Mouse (Mus musculus): ENCODE measurements around the gene Hoxd9. TPM values are rescaled to one million over a fixed set of nuclear protein-coding genes. Genes with fewer than 3 reads are reported as not detected.

Hoxd9 gene
- polyA plus RNA-seq (2014; fragmentation: Nextera tagmentation; extraction: Ambion mirVana), result 0.22 and 0.41 TPM in 2 replicates

DNA sequence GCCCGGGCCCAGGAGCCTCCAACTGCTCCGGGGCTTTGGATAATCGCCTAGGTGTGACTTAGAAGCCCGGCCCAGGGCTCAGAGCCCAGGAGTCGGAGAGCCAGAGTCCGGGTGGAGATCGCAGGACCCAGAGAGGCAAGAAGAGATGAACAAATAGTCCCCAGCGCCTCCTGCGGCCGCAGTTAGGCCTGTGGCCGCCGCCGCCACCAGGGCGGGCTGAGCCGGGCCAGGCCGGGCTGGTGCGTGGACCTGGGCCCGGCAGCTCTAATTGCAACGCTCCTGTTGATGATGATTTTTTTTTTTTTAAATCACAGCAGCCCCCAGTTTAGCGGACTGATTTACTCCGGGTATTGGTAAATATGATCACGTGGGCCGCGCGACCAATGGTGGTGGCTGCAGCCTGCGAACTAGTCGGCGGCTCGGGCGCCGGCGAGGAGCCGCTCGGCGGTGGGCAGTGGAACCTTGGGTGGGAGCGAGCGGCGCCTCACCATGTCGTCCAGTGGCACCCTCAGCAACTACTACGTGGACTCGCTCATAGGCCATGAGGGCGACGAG, at the start of gene Hoxd9:
Hoxd9 (plus strand) TSS at position 161 of the 555 bp plus-strand sequence.
- 1% methylated on average over 43 of the region's 43 CpGs for WGBS
- Histone ChIP-seq H3K36me3 (ENCODE audit: control insufficient read depth, insufficient read depth, low read length) (no peaks in the 10 kb centered on the region), H3K4me2 (replicated peaks; ENCODE audit: low read depth, low read length) (peak within 1 kb of the TSS; percentile 28), H3K9me3 (ENCODE audit: control insufficient read depth, low read depth, low read length) (no peaks in the 10 kb centered on the region), H3K27ac (ENCODE audit: low read length) (no peak within 1 kb of the TSS), H3K4me3 (ENCODE audit: low read depth, low read length) (peak within 1 kb of the TSS; percentile 19), H3K9ac (replicated peaks; ENCODE audit: low read depth, low read length) (no peak within 1 kb of the TSS), H3K27me3 (ENCODE audit: control insufficient read depth, insufficient read depth, low read length) (peaks cover 64% of the 10 kb centered on the region), H3K4me1 (ENCODE audit: control insufficient read depth, insufficient read depth, low read length) (no peaks in the 10 kb centered on the region)
- no peak for ATAC-seq (ENCODE audit: insufficient number of reproducible peaks, insufficient read depth, low FRiP score, low read depth)

DNA sequence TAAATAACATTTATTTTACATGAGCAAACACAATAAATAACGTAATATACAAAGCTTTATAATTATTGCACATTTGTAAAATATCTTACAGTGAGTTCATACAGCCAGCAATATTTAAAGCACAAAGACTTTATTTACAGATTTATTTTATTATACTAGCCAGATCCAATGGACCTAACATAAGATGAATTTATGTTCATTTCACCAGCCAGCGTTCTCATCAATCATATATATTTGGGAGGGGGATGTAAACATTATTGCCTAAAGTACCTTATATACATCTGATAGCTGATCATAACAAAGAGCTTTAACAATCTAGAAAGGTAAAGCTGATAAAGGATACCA, 44.6 kb upstream of the Hoxd9 start:
- Histone ChIP-seq H3K9me3 (ENCODE audit: control insufficient read depth, low read depth, low read length) (no peaks in the 10 kb centered on the region), H3K4me3 (ENCODE audit: low read depth, low read length) (no peak overlapping the region), H3K27me3 (ENCODE audit: control insufficient read depth, insufficient read depth, low read length) (peaks cover 58% of the 10 kb centered on the region), H3K4me2 (replicated peaks; ENCODE audit: low read depth, low read length) (no peak overlapping the region), H3K27ac (ENCODE audit: low read length) (no peak overlapping the region), H3K4me1 (ENCODE audit: control insufficient read depth, insufficient read depth, low read length) (peaks cover 3% of the 10 kb centered on the region; the same call in 1 of the 2 replicates), H3K36me3 (ENCODE audit: control insufficient read depth, insufficient read depth, low read length) (no peaks in the 10 kb centered on the region), H3K9ac (replicated peaks; ENCODE audit: low read depth, low read length) (no peak overlapping the region)
- WGBS, result 38% methylated on average over 2 of the region's 2 CpGs
- ATAC-seq (ENCODE audit: insufficient number of reproducible peaks, insufficient read depth, low FRiP score, low read depth), result no peak

DNA sequence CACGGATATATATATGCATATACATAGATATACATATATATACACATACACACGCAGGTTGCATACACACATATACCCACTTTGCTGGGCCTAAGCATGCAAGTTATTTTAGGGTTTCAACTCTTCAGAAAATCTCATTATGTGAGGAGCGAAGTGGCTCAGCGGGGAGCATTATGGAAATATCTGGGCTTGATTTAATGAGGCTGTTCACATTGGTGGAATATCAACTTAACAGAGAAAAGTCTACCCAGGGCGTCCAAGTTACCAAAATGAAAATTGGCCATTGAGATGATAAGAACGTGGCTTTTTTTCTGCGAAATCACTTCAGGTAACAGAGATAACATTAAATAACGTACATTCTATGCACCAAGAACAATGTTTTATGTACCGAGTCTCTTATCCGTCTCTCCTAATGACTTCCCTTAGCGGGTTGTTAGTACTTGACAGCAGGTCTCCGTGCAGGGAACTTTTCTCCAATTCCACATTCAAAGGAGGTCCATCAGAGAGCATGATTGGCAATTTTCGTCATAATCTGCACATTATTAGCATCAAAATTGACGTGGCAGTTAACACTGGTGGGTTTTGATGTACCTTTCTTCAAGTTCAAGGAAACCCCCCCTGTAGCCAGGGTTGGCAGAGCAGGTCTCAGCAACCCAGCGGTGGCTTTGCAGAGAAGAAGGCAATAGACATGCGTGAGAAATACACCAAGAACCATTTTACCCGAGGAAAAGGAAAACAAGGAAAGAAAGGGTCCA, 43.6 kb upstream of the Hoxd9 start:
- no peaks in the 10 kb centered on the region for H3K9me3 ChIP-seq (ENCODE audit: control insufficient read depth, low read depth, low read length)
- no peaks in the 10 kb centered on the region for H3K36me3 ChIP-seq (ENCODE audit: control insufficient read depth, insufficient read depth, low read length)
- no peak for ATAC-seq (ENCODE audit: insufficient number of reproducible peaks, insufficient read depth, low FRiP score, low read depth)
- peaks cover 3% of the 10 kb centered on the region; the same call in 1 of the 2 replicates for H3K4me1 ChIP-seq (ENCODE audit: control insufficient read depth, insufficient read depth, low read length)
- H3K27ac ChIP-seq (ENCODE audit: low read length), result no peak overlapping the region
- H3K27me3 ChIP-seq (ENCODE audit: control insufficient read depth, insufficient read depth, low read length), result peaks cover 58% of the 10 kb centered on the region
- H3K4me2 ChIP-seq (replicated peaks; ENCODE audit: low read depth, low read length), result no peak overlapping the region
- H3K4me3 ChIP-seq (ENCODE audit: low read depth, low read length), result no peak overlapping the region
- no peak overlapping the region for H3K9ac ChIP-seq (replicated peaks; ENCODE audit: low read depth, low read length)
- 11% methylated on average over 17 of the region's 17 CpGs for WGBS

DNA sequence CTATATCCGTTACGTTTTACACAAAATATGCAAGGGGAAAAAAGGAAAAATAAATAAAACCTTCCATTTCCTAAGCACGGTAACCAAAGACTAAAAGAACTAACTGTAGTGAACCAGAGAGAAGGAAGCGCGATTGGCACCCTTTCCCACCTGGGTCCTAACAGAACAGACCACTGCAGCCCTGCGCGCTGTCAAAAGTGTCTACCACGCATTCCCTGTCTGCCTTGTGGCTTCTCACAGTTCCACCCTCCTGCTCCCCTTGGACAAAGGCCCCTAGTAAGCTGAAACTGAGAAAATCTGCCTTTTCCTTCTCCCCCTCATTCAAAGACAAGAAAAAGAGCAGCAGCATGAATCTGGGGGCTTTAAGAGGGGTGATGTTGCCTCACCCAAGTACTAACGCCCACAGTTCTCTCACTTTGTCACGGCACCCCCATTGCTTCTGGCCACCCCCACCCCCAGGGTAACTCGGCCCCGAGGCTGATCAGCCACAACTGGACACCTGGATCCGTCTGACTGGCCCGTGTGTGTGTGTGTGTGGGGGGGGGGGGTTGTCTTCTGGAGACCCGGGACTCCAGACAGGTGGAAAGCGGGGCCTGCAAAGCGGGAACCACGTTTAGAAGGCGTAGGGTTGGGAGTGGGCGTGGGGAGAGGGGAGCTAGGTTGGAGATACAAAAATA, 42.6 kb upstream of the Hoxd9 start:
- Histone ChIP-seq H3K9me3 (ENCODE audit: control insufficient read depth, low read depth, low read length) (no peaks in the 10 kb centered on the region), H3K27ac (ENCODE audit: low read length) (no peak overlapping the region), H3K9ac (replicated peaks; ENCODE audit: low read depth, low read length) (no peak overlapping the region), H3K4me2 (replicated peaks; ENCODE audit: low read depth, low read length) (no peak overlapping the region), H3K27me3 (ENCODE audit: control insufficient read depth, insufficient read depth, low read length) (peaks cover 59% of the 10 kb centered on the region), H3K4me3 (ENCODE audit: low read depth, low read length) (no peak overlapping the region), H3K36me3 (ENCODE audit: control insufficient read depth, insufficient read depth, low read length) (no peaks in the 10 kb centered on the region), H3K4me1 (ENCODE audit: control insufficient read depth, insufficient read depth, low read length) (peaks cover 3% of the 10 kb centered on the region; the same call in 1 of the 2 replicates)
- 5% methylated on average over 19 of the region's 20 CpGs for WGBS
- no peak for ATAC-seq (ENCODE audit: insufficient number of reproducible peaks, insufficient read depth, low FRiP score, low read depth)

DNA sequence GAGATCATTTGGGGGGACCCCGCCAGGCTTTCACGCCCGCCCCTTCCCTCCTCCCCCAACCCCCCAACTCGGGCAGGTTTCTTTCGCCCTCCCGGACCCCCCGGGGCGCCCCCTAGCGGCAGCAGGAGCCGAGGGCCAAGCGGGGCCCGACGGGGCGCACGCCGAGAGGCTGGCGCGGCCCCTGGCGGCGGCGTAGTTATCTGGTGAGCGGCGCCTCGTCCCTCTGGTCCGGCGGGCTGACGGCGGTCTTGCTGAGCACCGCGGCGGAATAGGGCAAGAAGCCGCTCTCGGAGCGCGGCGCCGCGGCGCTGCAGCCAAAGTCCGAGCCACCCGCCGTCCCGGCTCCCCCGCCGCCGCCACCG, 42.1 kb upstream of the Hoxd9 start:
- Histone ChIP-seq H3K36me3 (ENCODE audit: control insufficient read depth, insufficient read depth, low read length) (no peaks in the 10 kb centered on the region), H3K4me2 (replicated peaks; ENCODE audit: low read depth, low read length) (peak overlapping the region; percentile 47), H3K9ac (replicated peaks; ENCODE audit: low read depth, low read length) (no peak overlapping the region), H3K4me1 (ENCODE audit: control insufficient read depth, insufficient read depth, low read length) (peaks cover 3% of the 10 kb centered on the region; the same call in 1 of the 2 replicates), H3K4me3 (ENCODE audit: low read depth, low read length) (peak overlapping the region; percentile 26), H3K27ac (ENCODE audit: low read length) (no peak overlapping the region), H3K9me3 (ENCODE audit: control insufficient read depth, low read depth, low read length) (no peaks in the 10 kb centered on the region), H3K27me3 (ENCODE audit: control insufficient read depth, insufficient read depth, low read length) (peaks cover 59% of the 10 kb centered on the region)
- 2% methylated on average over 44 of the region's 47 CpGs for WGBS
- ATAC-seq (ENCODE audit: insufficient number of reproducible peaks, insufficient read depth, low FRiP score, low read depth), result no peak

DNA sequence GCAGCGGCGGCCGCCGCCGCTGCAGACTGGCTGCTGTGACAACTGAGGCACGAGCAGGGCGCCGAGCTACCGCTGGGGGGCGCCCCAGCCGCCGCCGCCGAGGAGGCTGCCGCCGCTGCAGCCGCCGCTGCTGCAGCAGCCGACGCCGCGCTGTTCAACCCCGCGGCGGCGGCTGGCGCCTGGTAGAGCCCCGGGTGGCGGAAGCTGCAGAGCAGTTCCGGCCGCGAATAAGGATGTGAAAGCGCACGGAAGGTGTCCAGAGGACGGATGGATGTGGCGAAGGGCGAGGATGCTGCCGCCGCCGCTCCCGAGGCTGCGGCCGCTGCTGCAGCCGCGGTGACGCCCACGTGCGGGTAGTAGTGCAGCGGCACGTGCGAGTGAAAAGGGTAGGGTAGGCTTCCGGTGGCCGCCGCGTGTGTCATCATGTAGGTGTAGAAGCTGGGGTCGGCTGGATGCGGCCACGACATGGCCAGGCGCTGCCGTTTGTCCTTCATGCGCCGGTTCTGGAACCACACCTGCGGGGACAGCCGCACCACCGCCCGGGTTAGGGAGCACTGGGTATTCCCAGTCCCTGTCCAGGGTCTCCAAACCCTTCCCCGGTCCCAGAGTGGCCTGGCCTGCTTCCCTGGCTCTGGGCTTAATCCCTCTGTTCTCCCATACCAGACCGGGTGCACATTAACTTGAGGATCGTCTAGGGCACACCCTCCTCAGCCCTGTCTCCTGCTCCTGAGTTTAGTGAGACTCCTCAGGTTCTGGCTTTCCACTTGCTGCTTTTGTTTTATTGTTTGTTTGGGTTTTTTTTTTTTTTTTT, 41.5 kb upstream of the Hoxd9 start:
- no peak overlapping the region for H3K9ac ChIP-seq (replicated peaks; ENCODE audit: low read depth, low read length)
- peak overlapping the region; percentile 47 for H3K4me2 ChIP-seq (replicated peaks; ENCODE audit: low read depth, low read length)
- peaks cover 3% of the 10 kb centered on the region; the same call in 1 of the 2 replicates for H3K4me1 ChIP-seq (ENCODE audit: control insufficient read depth, insufficient read depth, low read length)
- H3K4me3 ChIP-seq (ENCODE audit: low read depth, low read length), result peak overlapping the region; percentile 26
- no peaks in the 10 kb centered on the region for H3K9me3 ChIP-seq (ENCODE audit: control insufficient read depth, low read depth, low read length)
- WGBS, result under 1% methylated on average over 65 of the region's 69 CpGs
- H3K36me3 ChIP-seq (ENCODE audit: control insufficient read depth, insufficient read depth, low read length), result no peaks in the 10 kb centered on the region
- no peak overlapping the region for H3K27ac ChIP-seq (ENCODE audit: low read length)
- peaks cover 59% of the 10 kb centered on the region for H3K27me3 ChIP-seq (ENCODE audit: control insufficient read depth, insufficient read depth, low read length)
- ATAC-seq (ENCODE audit: insufficient number of reproducible peaks, insufficient read depth, low FRiP score, low read depth), result no peak

DNA sequence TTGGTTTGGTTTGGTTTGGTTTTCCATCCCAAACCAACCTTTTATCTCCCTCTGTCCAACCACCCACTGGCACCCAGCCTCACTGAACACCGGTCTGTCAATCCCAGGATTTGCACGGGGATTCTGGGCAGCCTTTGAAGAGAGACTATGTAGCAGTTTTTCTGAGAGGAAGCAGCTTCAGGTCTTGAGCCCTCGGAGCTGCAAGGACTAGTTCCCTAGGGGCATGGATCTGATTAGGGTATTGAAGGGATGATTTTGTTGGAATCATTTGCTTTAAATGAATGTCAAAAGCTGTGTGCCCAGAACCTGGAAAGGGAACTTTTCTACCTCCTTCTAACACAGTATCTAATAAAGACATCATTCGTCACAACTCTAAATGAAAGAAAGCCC, 40.9 kb upstream of the Hoxd9 start:
- H3K27me3 ChIP-seq (ENCODE audit: control insufficient read depth, insufficient read depth, low read length), result peaks cover 61% of the 10 kb centered on the region
- 2% methylated on average over 4 of the region's 4 CpGs for whole genome bisulfite sequencing
- H3K36me3 ChIP-seq (ENCODE audit: control insufficient read depth, insufficient read depth, low read length), result no peaks in the 10 kb centered on the region
- no peak overlapping the region for H3K27ac ChIP-seq (ENCODE audit: low read length)
- no peak overlapping the region for H3K4me2 ChIP-seq (replicated peaks; ENCODE audit: low read depth, low read length)
- peaks cover 3% of the 10 kb centered on the region; the same call in 1 of the 2 replicates for H3K4me1 ChIP-seq (ENCODE audit: control insufficient read depth, insufficient read depth, low read length)
- H3K9ac ChIP-seq (replicated peaks; ENCODE audit: low read depth, low read length), result no peak overlapping the region
- H3K4me3 ChIP-seq (ENCODE audit: low read depth, low read length), result no peak overlapping the region
- ATAC-seq (ENCODE audit: insufficient number of reproducible peaks, insufficient read depth, low FRiP score, low read depth), result no peak
- no peaks in the 10 kb centered on the region for H3K9me3 ChIP-seq (ENCODE audit: control insufficient read depth, low read depth, low read length)

Data from stomach, embryonic 14.5 days (tissue).